Mouse (Mus musculus) megakaryocyte, embryonic 14.5 days (primary cell): ENCODE results near the gene Prss36.

Experiments used
- FLI1 ChIP-seq: IDR thresholded peaks from 2 replicates; pipeline ENCODE4 v1.6.1; 2012; ENCODE audit warnings: low read length, inconsistent platforms, mixed read lengths
- GATA1 ChIP-seq: IDR thresholded peaks from 3 replicates; pipeline ENCODE4 v1.6.1; 2012; ENCODE audit warnings: mixed read lengths, low read length, inconsistent platforms, borderline replicate concordance

GRCm38 (mm10) chr7:127903971-127904796, 42.3 kb downstream of the Prss36 start, which contains the start of gene Bckdk:
- TF ChIP-seq GATA1 (no peak), FLI1 (no peak)
